Mouse (Mus musculus): ENCODE measurements around the gene Mdfi.
A peak's percentile ranks its signal among the peaks of the same experiment; 100 is the strongest.

GRCm38 (mm10) chr17:47873341-47873791, 38.9 kb upstream of the Mdfi start:
- TF ChIP-seq CTCF (conservative IDR thresholded peaks at IDR 0.05; ENCODE audit: insufficient read depth, insufficient read length, low read depth, low read length) (peak; percentile 84), POLR2A (IDR thresholded peaks at IDR 0.05; ENCODE audit: low read depth, low read length) (no peak)
